ENCODE assay signal across 9 mouse cellular contexts in genomic region chr8:123290166-123290565, GRCm38 (mm10). TPM values are rescaled to one million over a fixed set of nuclear protein-coding genes. Genes with fewer than 3 reads are reported as not detected.
DNase-seq lines count a peak whose midpoint lies in the region; ATAC-seq and TF ChIP-seq lines count a peak whose summit lies in the region.
"Had no signal": no experiment of that assay in that cellular context is flagged by ENCODE, and none has a peak within 500 bp of the region (broad histone marks: within the 10 kb centered on the region; RNA-seq: fewer than 3 reads in every experiment).

No protein-coding gene starts in this region.

- H3K27me3 ChIP-seq in hindbrain, embryonic 10.5 days (ENCODE audit: insufficient read depth, poor library complexity, severe bottlenecking), result no peaks in the 10 kb centered on the region
- no peaks in the 10 kb centered on the region for H3K27me3 ChIP-seq in hindbrain, embryonic 12.5 days
- H3K27me3 ChIP-seq in lung, embryonic 14.5 days (ENCODE audit: insufficient read depth, low read length), result no peaks in the 10 kb centered on the region
- no peaks in the 10 kb centered on the region for H3K27me3 ChIP-seq in forebrain, embryonic 13.5 days
- H3K27me3 ChIP-seq: stomach, embryonic 15.5 days had no signal

- no peak for ATAC-seq in hindbrain, embryonic 12.5 days (ENCODE audit: low FRiP score)
- no peak for ATAC-seq in lung, embryonic 14.5 days (ENCODE audit: insufficient read depth)
- no peak for ATAC-seq in forebrain, embryonic 13.5 days

- no peak overlapping the region for H3K4me3 ChIP-seq in hindbrain, embryonic 10.5 days
- no peak overlapping the region for H3K4me3 ChIP-seq in hindbrain, embryonic 12.5 days
- H3K4me3 ChIP-seq in lung, embryonic 14.5 days (ENCODE audit: low read depth, low read length), result no peak overlapping the region
- no peak overlapping the region for H3K4me3 ChIP-seq in forebrain, embryonic 13.5 days
- H3K4me3 ChIP-seq: stomach, embryonic 15.5 days had no signal

- no peak overlapping the region for H3K4me2 ChIP-seq in hindbrain, embryonic 12.5 days (replicated peaks)
- H3K4me2 ChIP-seq in lung, embryonic 14.5 days, result no peak overlapping the region
- no peak overlapping the region for H3K4me2 ChIP-seq in forebrain, embryonic 13.5 days
- H3K4me2 ChIP-seq: stomach, embryonic 15.5 days had no signal

- H3K27ac ChIP-seq in hindbrain, embryonic 10.5 days, result no peak overlapping the region
- H3K27ac ChIP-seq in hindbrain, embryonic 12.5 days, result no peak overlapping the region
- no peak overlapping the region for H3K27ac ChIP-seq in lung, embryonic 14.5 days (ENCODE audit: low read depth)
- no peak overlapping the region for H3K27ac ChIP-seq in forebrain, embryonic 13.5 days
- H3K27ac ChIP-seq: stomach, embryonic 15.5 days had no signal

- no peaks in the 10 kb centered on the region for H3K4me1 ChIP-seq in hindbrain, embryonic 10.5 days (replicated peaks)
- H3K4me1 ChIP-seq in hindbrain, embryonic 12.5 days, result no peaks in the 10 kb centered on the region
- no peaks in the 10 kb centered on the region for H3K4me1 ChIP-seq in lung, embryonic 14.5 days (ENCODE audit: insufficient read depth)
- H3K4me1 ChIP-seq in forebrain, embryonic 13.5 days, result no peaks in the 10 kb centered on the region
- H3K4me1 ChIP-seq: stomach, embryonic 15.5 days had no signal

- peak; percentile 56 for TF ChIP-seq CTCF in lung, embryonic 14.5 days (IDR thresholded peaks at IDR 0.05; ENCODE audit: low read depth)

- WGBS in hindbrain, embryonic 10.5 days, result 74% methylated on average over 4 of the region's 4 CpGs
- 73% methylated on average over 4 of the region's 4 CpGs for WGBS in hindbrain, embryonic 12.5 days
- WGBS in lung, embryonic 14.5 days, result 74% methylated on average over 4 of the region's 4 CpGs
- 67% methylated on average over 4 of the region's 4 CpGs for WGBS in forebrain, embryonic 13.5 days

- H3K9ac ChIP-seq in hindbrain, embryonic 12.5 days, result no peak overlapping the region
- no peak overlapping the region for H3K9ac ChIP-seq in lung, embryonic 14.5 days
- no peak overlapping the region for H3K9ac ChIP-seq in forebrain, embryonic 13.5 days
- H3K9ac ChIP-seq: stomach, embryonic 15.5 days had no signal

- no peaks in the 10 kb centered on the region for H3K9me3 ChIP-seq in hindbrain, embryonic 10.5 days
- no peaks in the 10 kb centered on the region for H3K9me3 ChIP-seq in hindbrain, embryonic 12.5 days (replicated peaks)
- no peaks in the 10 kb centered on the region for H3K9me3 ChIP-seq in lung, embryonic 14.5 days (ENCODE audit: low read depth, low read length)
- no peaks in the 10 kb centered on the region for H3K9me3 ChIP-seq in forebrain, embryonic 13.5 days (replicated peaks)
- H3K9me3 ChIP-seq: stomach, embryonic 15.5 days had no signal

- peaks cover 91% of the 10 kb centered on the region for H3K36me3 ChIP-seq in hindbrain, embryonic 10.5 days
- H3K36me3 ChIP-seq in hindbrain, embryonic 12.5 days, result peaks cover 41% of the 10 kb centered on the region
- H3K36me3 ChIP-seq in lung, embryonic 14.5 days (ENCODE audit: insufficient read depth), result peaks cover 45% of the 10 kb centered on the region
- peaks cover 53% of the 10 kb centered on the region for H3K36me3 ChIP-seq in forebrain, embryonic 13.5 days (ENCODE audit: poor library complexity, severe bottlenecking)

- DNase-seq in hindbrain, embryonic 10.5 days (ENCODE audit: low spot score), result peak; percentile 20
- DNase-seq in urinary bladder, postnatal 25 days (ENCODE audit: low spot score), result peak; percentile 34
- no peak for DNase-seq in urinary bladder, adult 18-20 months (ENCODE audit: low spot score in 2 of 2)
- DNase-seq in c-Kit-positive CD71-positive TER-119-negative erythroid progenitor cells, embryonic 14.5 days (ENCODE audit: low read depth), result peak; percentile 23
- peak; percentile 52 for DNase-seq in lung, embryonic 14.5 days
- DNase-seq in thymus, postnatal 36 days, result peak; percentile 15 to 18

RNA-seq across cellular contexts. Expression of gene Fanca, which starts 28.2 kb away (rescaled TPM):
- 35.3 and 40.9 TPM in 2 replicates for polyA plus RNA-seq in hindbrain, embryonic 10.5 days (2016; fragmentation: Nextera tagmentation; extraction: Ambion mirVana)
- polyA plus RNA-seq in hindbrain, embryonic 12.5 days (2016; fragmentation: Nextera tagmentation; extraction: Ambion mirVana), result 20.9 and 21.0 TPM in 2 replicates
- 40.0 and 41.6 TPM in 2 replicates for polyA plus RNA-seq in lung, embryonic 14.5 days (2014; fragmentation: Nextera tagmentation; extraction: Ambion mirVana)
- polyA plus RNA-seq in forebrain, embryonic 13.5 days (2015; fragmentation: Nextera tagmentation; extraction: Ambion mirVana), result 23.0 and 24.0 TPM in 2 replicates

RNA-seq across cellular contexts. Expression of gene Vps9d1, which starts 36.0 kb away (rescaled TPM):
- polyA plus RNA-seq in hindbrain, embryonic 10.5 days (2016; fragmentation: Nextera tagmentation; extraction: Ambion mirVana), result 26.8 and 31.7 TPM in 2 replicates
- polyA plus RNA-seq in hindbrain, embryonic 12.5 days (2016; fragmentation: Nextera tagmentation; extraction: Ambion mirVana), result 37.7 and 44.3 TPM in 2 replicates
- 25.9 and 28.1 TPM in 2 replicates for polyA plus RNA-seq in lung, embryonic 14.5 days (2014; fragmentation: Nextera tagmentation; extraction: Ambion mirVana)
- 32.9 and 40.3 TPM in 2 replicates for polyA plus RNA-seq in forebrain, embryonic 13.5 days (2015; fragmentation: Nextera tagmentation; extraction: Ambion mirVana)

RNA-seq across cellular contexts. Expression of gene Zfp276, which starts 36.2 kb away (rescaled TPM):
- 30.6 and 36.0 TPM in 2 replicates for polyA plus RNA-seq in hindbrain, embryonic 10.5 days (2016; fragmentation: Nextera tagmentation; extraction: Ambion mirVana)
- polyA plus RNA-seq in hindbrain, embryonic 12.5 days (2016; fragmentation: Nextera tagmentation; extraction: Ambion mirVana), result 32.9 and 35.0 TPM in 2 replicates
- polyA plus RNA-seq in lung, embryonic 14.5 days (2014; fragmentation: Nextera tagmentation; extraction: Ambion mirVana), result 19.7 and 26.6 TPM in 2 replicates
- 22.8 and 25.7 TPM in 2 replicates for polyA plus RNA-seq in forebrain, embryonic 13.5 days (2015; fragmentation: Nextera tagmentation; extraction: Ambion mirVana)

RNA-seq across cellular contexts. Expression of gene Spire2, which starts 42.3 kb away (rescaled TPM):
- polyA plus RNA-seq in hindbrain, embryonic 10.5 days (2016; fragmentation: Nextera tagmentation; extraction: Ambion mirVana), result 10.8 and 19.5 TPM in 2 replicates
- polyA plus RNA-seq in hindbrain, embryonic 12.5 days (2016; fragmentation: Nextera tagmentation; extraction: Ambion mirVana), result 28.9 and 32.2 TPM in 2 replicates
- polyA plus RNA-seq in lung, embryonic 14.5 days (2014; fragmentation: Nextera tagmentation; extraction: Ambion mirVana), result 1.7 TPM in 2 replicates
- 20.6 and 21.3 TPM in 2 replicates for polyA plus RNA-seq in forebrain, embryonic 13.5 days (2015; fragmentation: Nextera tagmentation; extraction: Ambion mirVana)

RNA-seq across cellular contexts. Expression of gene Spata2l, which starts 54.1 kb away (rescaled TPM):
- polyA plus RNA-seq in hindbrain, embryonic 10.5 days (2016; fragmentation: Nextera tagmentation; extraction: Ambion mirVana), result 2.3 and 3.3 TPM in 2 replicates
- polyA plus RNA-seq in hindbrain, embryonic 12.5 days (2016; fragmentation: Nextera tagmentation; extraction: Ambion mirVana), result 2.8 and 3.1 TPM in 2 replicates
- polyA plus RNA-seq in lung, embryonic 14.5 days (2014; fragmentation: Nextera tagmentation; extraction: Ambion mirVana), result 2.3 and 4.1 TPM in 2 replicates
- 1.4 and 2.3 TPM in 2 replicates for polyA plus RNA-seq in forebrain, embryonic 13.5 days (2015; fragmentation: Nextera tagmentation; extraction: Ambion mirVana)

Comparison
In these comparisons a context has a peak if more than half of its experiments do, and no peak if none do; other contexts are left out.
1. DNase-seq: peak in hindbrain, embryonic 10.5 days (single experiment), urinary bladder, postnatal 25 days (single experiment), c-Kit-positive CD71-positive TER-119-negative erythroid progenitor cells, embryonic 14.5 days (single experiment), lung, embryonic 14.5 days (single experiment) and thymus, postnatal 36 days (2 of 2); none in urinary bladder, adult 18-20 months (0 of 2).